Mouse (Mus musculus): ENCODE data around the gene Lrrc8d.

The Lrrc8d gene

GRCm38 (mm10) chr5:105822521-105823498, 123.0 kb downstream of the Lrrc8d start:
- no peak for DNase-seq

GRCm38 (mm10) chr5:105824282-105824681, 124.5 kb downstream of the Lrrc8d start:
- DNase-seq = no peak

DNA sequence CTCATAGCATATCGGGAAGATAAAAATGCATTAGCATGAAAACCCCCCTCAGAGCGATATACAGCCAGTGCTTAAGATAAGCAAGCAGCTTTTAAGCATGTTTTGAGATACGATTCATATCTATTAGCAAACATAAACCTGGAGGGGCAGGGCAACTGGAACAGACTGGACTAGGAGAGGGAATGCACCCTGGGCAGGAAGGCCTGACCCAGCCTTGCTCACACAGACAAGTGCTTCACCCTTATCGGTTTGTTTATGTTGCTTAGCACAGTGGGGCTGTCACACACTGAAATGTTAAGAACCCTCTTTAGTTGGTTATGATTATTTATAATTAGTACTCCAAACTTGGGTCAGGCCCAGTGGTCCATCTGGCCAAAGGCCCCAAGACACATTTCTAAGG, 125.1 kb downstream of the Lrrc8d start:
- peak; percentile 46 for DNase-seq

GRCm38 (mm10) chr5:105826916-105827510, 127.2 kb downstream of the Lrrc8d start:
- no peak for DNase-seq

GRCm38 (mm10) chr5:105828050-105828449, 128.3 kb downstream of the Lrrc8d start:
- DNase-seq = no peak

DNA sequence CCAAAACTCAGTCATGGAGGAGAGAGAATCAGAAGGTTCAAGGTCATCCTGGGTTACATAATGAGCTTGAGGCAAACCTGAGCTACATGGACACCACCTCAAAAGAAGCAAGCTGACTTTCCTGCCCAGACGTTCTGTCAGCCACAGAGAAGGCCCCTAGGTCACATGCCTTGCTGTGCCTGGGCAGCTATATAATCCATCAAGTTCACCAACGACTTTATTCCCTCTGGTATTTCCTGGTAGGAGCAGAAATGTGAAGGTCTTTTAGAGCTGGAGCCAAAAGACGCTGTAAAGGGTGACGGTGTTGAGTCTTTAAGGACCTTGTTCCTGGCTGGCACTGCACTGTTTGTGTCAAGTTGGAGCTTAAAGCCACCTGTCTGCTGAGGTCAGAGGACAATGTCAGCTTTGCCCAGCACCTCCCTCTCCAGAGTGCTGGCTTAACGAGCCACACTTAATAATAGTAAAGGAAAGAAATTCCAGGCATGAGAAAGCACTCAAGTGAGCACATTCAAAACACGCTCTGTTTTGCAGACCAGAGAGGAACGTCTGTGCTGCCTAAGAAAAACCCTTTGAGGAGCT, 129.3 kb downstream of the Lrrc8d start:
- DNase-seq = no peak

DNA sequence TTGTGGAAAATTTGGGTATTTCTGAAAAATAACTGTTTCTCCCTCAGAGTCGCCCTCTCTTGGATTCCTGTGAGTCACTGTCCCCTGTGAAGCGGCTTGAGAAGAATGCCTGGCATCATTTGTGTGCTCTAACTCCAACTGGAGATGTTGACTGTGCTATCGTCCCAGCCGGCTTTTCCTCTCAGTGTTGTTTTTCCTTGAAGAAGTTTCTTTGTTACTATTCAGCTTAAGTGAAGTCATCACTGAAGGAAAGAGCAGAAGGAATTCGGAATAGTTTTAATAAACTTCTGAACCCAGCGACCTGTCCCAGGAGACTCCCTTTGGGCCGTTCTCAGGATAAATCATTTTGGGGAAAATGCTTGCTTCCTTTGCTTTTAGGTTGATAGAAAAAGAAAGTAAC, 132.4 kb downstream of the Lrrc8d start:
- no peak for DNase-seq

DNA sequence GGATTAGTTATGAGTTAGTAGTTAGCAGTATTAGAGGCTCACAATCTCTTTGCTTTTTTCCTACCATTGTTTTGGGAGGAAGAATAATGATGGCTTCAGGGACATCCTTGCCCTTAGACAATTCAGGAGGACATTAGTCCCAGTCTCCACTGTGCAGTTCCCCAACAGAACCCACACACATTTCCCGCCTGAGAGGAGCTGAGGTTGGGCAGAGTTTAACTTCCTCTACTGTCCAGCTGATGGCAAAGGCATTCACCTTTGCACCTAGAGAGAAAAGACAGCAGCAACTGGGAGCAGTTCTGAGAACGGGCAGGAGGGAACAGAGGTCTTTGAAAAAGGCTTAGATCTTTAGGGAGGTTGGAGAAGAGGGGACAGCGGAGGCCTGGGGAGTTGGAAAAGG, 134.2 kb downstream of the Lrrc8d start:
- no peak for DNase-seq

GRCm38 (mm10) chr5:105836006-105836405, 136.2 kb downstream of the Lrrc8d start:
- no peak for DNase-seq

DNA sequence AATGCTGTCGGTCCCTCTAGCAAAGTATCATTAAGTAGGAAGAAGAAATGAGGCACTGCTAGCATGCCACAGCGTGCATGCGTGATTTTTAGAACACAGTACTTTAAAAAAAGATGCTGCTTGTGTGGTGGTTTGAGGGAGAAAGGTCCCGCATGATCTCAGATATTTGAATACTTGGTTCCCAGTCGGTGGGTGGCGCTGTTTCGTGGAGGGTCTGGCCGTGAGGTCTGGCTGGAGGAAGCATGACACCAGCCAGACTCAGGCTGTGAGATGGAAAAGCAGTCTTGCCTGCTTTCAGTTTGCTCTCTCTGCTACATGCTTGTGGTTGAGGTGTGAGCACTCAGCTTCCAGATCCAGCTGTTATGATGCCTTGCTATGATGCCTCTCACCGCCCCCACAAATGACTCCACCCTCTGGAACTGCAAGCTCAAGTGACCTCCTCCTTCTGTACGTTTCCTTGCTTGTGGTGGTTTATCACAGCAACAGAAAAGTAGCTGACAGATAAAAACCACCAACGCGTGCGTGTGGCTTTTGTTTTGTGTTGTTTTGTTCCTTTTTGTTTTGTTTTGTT, 140.1 kb downstream of the Lrrc8d start:
- DNase-seq = no peak

GRCm38 (mm10) chr5:105844044-105844753, 144.4 kb downstream of the Lrrc8d start:
- DNase-seq = no peak

DNA sequence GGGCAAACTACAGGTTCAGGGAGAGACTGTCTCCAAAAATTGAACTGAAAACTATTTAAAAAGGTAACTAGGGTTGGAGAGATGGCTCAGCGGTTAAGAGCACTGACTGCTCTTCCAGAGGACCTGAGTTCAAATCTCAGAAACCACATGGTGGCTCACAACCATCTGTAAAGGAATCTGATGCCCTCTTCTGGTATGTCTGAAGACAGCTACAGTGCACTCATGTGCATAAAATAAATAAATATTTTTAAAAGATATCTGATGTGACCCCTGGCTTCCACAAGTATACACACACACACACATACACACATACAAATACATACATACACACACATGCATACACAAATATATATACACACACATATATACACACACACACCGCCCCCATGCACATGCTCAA, 145.3 kb downstream of the Lrrc8d start:
- no peak for DNase-seq

- no peak for DNase-seq
Measured at GRCm38 (mm10) chr5:105847726-105848125, 148.0 kb downstream of the Lrrc8d start.

DNA sequence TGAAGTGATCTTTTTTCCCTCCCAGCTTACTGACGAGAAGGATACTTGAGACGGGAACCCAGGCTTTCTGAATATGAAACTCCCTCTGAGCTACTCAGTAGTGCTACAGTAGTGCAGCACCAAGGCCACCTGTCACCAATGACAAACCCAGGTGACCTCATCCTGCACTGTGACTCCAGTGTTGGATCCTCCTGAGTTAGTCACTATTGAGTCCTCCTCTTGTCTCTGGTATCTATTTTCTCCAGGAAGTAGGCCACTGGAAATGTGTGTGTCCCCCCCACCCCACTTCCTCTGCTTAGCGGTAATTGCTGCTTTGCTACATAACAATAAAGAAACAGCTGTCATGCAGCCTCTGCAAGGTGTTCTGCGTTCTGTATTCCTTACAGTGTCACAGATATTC, 149.5 kb downstream of the Lrrc8d start:
- DNase-seq = no peak

- no peak for DNase-seq
Measured at GRCm38 (mm10) chr5:105849643-105850042, 149.9 kb downstream of the Lrrc8d start.

- no peak for DNase-seq
Measured at GRCm38 (mm10) chr5:105853271-105853670, 153.5 kb downstream of the Lrrc8d start.

- DNase-seq = no peak
Measured at GRCm38 (mm10) chr5:105857486-105857885, 157.7 kb downstream of the Lrrc8d start.

DNA sequence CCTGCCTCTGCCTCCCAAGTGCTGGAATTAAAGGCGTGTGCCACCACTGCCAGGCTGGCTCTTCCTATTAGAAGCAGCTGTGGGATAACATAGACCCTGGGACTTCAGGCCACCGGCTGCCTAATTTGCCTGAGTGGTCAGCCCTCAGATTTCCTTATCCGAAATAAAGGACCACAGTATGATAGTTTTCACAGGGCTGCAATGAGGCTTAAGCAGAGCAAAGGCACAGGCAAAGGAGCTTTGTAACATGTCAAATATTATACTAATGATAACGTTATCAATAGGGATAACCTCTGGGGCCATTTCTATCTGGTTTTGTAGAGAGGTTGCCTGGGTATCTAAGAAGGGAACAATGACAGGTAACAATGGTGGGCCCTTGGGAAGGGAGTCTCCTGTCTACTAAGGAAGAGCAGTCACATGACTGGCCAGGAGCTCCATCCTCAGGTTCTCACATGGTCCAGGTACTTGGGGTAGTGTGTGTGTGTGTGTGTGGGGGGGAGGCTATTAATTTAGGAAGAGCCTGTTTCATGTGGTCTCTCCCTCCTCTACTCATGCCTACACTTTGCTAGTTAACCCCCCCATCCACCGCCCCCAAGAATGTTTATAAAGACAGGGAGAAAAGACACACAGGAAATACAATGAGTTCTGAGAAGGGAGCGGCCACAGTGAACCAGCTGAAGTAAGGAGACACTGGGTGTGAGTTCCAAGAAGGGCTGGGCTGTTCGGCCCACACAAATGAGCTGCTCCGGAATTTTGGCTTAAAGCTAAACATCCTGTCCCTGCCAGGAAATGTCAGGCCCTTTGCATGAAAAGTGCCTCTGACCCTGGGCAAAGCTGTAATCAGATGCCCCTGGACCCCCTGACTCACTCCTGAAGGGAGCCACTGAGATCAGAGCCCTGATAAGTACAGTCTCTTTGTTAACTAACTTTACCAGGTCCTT, 159.3 kb downstream of the Lrrc8d start:
- peak; percentile 29 for DNase-seq

GRCm38 (mm10) chr5:105859716-105860460, 160.1 kb downstream of the Lrrc8d start:
- DNase-seq = no peak

DNA sequence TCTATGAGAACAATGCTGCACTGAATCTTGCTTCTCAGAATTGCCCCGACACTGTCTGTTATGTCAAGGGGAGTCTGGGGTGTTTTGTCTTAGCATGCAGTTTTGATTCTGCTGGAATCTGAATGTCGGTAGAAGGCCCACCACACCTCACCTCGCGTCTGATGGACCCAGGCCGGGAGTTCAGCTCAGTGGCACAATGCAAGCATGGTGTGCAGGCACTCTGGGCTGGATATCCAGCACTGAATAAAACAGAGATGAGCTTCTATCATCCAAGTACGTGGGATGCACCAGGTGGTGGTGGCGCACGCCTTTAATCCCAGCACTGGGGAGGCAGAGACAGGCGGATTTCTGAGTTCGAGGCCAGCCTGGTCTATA, 160.7 kb downstream of the Lrrc8d start:
- no peak for DNase-seq

GRCm38 (mm10) chr5:105861616-105862015, 161.8 kb downstream of the Lrrc8d start:
- no peak for DNase-seq

All from liver (tissue).